Mouse (Mus musculus) C2C12 (cell line): Measurements from ENCODE around the gene Angptl2. TPM values are rescaled to one million over a fixed set of nuclear protein-coding genes. Genes with fewer than 3 reads are reported as not detected.

ENCODE experiments used
- H3K27me3 ChIP-seq: one replicate; pipeline ENCODE4 v1.6.1; 2011; ENCODE audit not compliant: control insufficient read depth, insufficient read depth, insufficient read length
- H3K36me3 ChIP-seq: one replicate; pipeline ENCODE4 v1.6.1; 2011; ENCODE audit not compliant: control insufficient read depth, insufficient read depth
- H3K4me3 ChIP-seq: one replicate; pipeline ENCODE4 v1.5.1; 2011; ENCODE audit warnings: mild to moderate bottlenecking, control low read depth; ENCODE audit not compliant: poor library complexity, insufficient read depth, severe bottlenecking
- H3K79me2 ChIP-seq: one replicate; pipeline ENCODE4 v1.6.1; 2011; ENCODE audit not compliant: control insufficient read depth, insufficient read depth
- H3K79me3 ChIP-seq: one replicate; pipeline ENCODE4 v1.6.1; 2011; ENCODE audit warnings: low read depth, control low read depth
- H3ac ChIP-seq: one replicate; pipeline ENCODE3; 2011; ENCODE audit warnings: low read depth; ENCODE audit not compliant: control insufficient read depth, insufficient read length
- CEBPB ChIP-seq: IDR thresholded peaks from one replicate; pipeline ENCODE4 v1.6.1; 2011; ENCODE audit warnings: low read depth, mild to moderate bottlenecking, control low read depth, moderate library complexity
- CTCF ChIP-seq: IDR thresholded peaks from one replicate; pipeline ENCODE4 v1.5.1; 2011; ENCODE audit not compliant: control insufficient read depth, insufficient read depth, insufficient read length
- FOSL1 ChIP-seq: IDR thresholded peaks from one replicate; pipeline ENCODE4 v1.8.0; 2011; ENCODE audit warnings: mild to moderate bottlenecking, low read length; ENCODE audit not compliant: poor library complexity, insufficient read depth, severe bottlenecking
- MAX ChIP-seq: IDR thresholded peaks from one replicate; pipeline ENCODE4 v1.6.1; 2011; ENCODE audit warnings: mild to moderate bottlenecking, control low read depth
- MYOD1 ChIP-seq: IDR thresholded peaks from one replicate; pipeline ENCODE4 v1.6.1; 2011; ENCODE audit warnings: low read depth; ENCODE audit not compliant: control insufficient read depth, insufficient read length
- MYOG ChIP-seq: IDR thresholded peaks from one replicate; pipeline ENCODE4 v1.6.1; 2011; ENCODE audit not compliant: control insufficient read depth, insufficient read length; ENCODE audit errors: extremely low read depth
- USF1 ChIP-seq: IDR thresholded peaks from one replicate; pipeline ENCODE4 v1.6.1; 2011; ENCODE audit warnings: low read depth, mild to moderate bottlenecking, control low read depth, moderate library complexity
- polyA plus RNA-seq: library from polyadenylated mRNA; unstranded; fragments of >200 nt; fragmentation: generic; extraction: Trizol; gene quantifications from one replicate; pipeline ENCODE4 v1.2.1, GENCODE M21; 2012; ENCODE audit warnings: missing spikeins

Angptl2 gene
- polyA plus RNA-seq, 1 experiment: 162 TPM

DNA sequence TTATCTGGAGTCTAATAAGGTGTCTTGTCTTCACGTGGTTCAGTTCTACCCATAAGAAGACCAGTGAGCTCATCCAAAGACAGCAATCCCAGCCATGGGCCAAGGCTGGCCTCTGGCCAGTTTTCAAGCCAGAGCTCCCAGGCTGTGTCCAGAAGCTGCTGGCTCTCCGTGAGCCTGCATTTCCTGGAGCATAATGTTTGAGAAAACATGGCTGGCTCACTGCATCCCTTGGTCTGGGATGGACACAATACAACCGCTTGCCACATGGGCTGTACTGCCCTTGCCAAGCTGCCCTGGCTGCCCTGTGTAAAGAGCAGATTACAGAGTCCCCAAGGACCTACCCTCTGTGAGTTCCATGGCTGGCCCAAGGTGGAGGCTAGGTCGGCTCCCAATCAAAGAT lies 67.0 kb downstream of the Angptl2 start:
- Histone ChIP-seq H3K4me3 (no peak overlapping the region), H3K79me2 (no peaks in the 10 kb centered on the region), H3K27me3 (no peaks in the 10 kb centered on the region), H3K79me3 (no peaks in the 10 kb centered on the region), H3ac (no peak overlapping the region), H3K36me3 (no peaks in the 10 kb centered on the region)
- TF ChIP-seq CEBPB: no peak
- no peak for TF ChIP-seq MYOD1
- no peak for TF ChIP-seq FOSL1

- no peak for TF ChIP-seq MAX
- Histone ChIP-seq H3K36me3 (no peaks in the 10 kb centered on the region), H3ac (no peak overlapping the region), H3K79me2 (no peaks in the 10 kb centered on the region), H3K27me3 (no peaks in the 10 kb centered on the region), H3K79me3 (no peaks in the 10 kb centered on the region), H3K4me3 (no peak overlapping the region)
Observed at GRCm38 (mm10) chr2:33283674-33284073, 67.8 kb downstream of the Angptl2 start.

DNA sequence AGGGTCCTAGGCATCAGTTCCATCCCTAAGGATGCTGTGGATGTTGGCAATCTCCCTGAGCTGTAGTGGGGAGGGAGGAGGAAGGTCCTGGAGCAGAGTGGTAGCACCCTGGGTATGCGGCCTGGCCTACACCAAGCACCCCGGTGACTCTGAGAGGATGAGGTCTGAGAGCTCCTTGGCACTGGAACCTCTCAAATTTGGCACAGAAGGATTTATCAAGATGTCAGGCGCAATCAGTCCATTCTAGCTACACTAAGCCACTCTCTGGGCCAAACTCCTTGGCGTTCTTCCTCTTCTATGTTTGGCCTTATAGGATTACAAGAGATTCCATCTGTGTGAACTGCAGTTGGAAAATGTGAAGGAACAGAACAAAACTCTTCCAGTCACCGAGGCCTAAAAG lies 73.0 kb downstream of the Angptl2 start:
- TF ChIP-seq CEBPB (no peak), MYOD1 (no peak), CTCF (no peak), USF1 (no peak), MYOG (no peak), MAX (no peak)
- no peaks in the 10 kb centered on the region for H3K79me3 ChIP-seq
- no peaks in the 10 kb centered on the region for H3K79me2 ChIP-seq
- no peak overlapping the region for H3ac ChIP-seq
- H3K27me3 ChIP-seq: no peaks in the 10 kb centered on the region
- no peak overlapping the region for H3K4me3 ChIP-seq
- no peaks in the 10 kb centered on the region for H3K36me3 ChIP-seq

GRCm38 (mm10) chr2:33290491-33290890 lies 74.6 kb downstream of the Angptl2 start:
- Histone ChIP-seq H3ac (no peak overlapping the region), H3K79me2 (no peaks in the 10 kb centered on the region), H3K27me3 (no peaks in the 10 kb centered on the region), H3K36me3 (no peaks in the 10 kb centered on the region), H3K79me3 (no peaks in the 10 kb centered on the region), H3K4me3 (no peak overlapping the region)
- TF ChIP-seq USF1: no peak
- no peak for TF ChIP-seq CEBPB
- TF ChIP-seq CTCF: no peak
- TF ChIP-seq MAX: no peak
- no peak for TF ChIP-seq MYOD1
- TF ChIP-seq FOSL1: no peak
- TF ChIP-seq MYOG: no peak

DNA sequence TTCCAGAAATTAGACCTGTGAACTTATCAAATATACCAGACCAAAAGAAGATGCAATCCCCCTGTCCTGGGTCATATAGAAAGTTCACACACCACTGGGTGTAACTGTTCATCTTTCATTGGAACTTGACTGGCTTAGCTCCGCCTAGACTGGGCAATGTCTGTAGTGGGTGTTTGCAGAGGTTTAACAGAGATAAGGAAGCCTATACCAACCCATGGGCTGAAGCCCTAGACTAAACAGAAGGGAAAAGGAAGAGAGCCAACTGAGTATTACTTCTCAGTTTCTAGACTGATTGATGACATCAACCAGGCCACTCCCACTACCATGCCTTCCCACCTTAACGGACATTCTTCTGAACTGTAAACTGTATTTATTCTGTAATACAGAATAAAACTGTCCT lies 76.2 kb downstream of the Angptl2 start:
- no peak overlapping the region for H3K4me3 ChIP-seq
- no peak overlapping the region for H3ac ChIP-seq
- no peaks in the 10 kb centered on the region for H3K79me2 ChIP-seq
- TF ChIP-seq CEBPB (no peak), FOSL1 (no peak), CTCF (no peak)
- no peaks in the 10 kb centered on the region for H3K79me3 ChIP-seq
- H3K27me3 ChIP-seq: no peaks in the 10 kb centered on the region
- no peaks in the 10 kb centered on the region for H3K36me3 ChIP-seq

- TF ChIP-seq MAX (no peak), CEBPB (no peak), FOSL1 (no peak), USF1 (no peak), CTCF (no peak), MYOG (no peak), MYOD1 (no peak)
- H3K36me3 ChIP-seq: no peaks in the 10 kb centered on the region
- no peaks in the 10 kb centered on the region for H3K79me2 ChIP-seq
- H3K27me3 ChIP-seq: no peaks in the 10 kb centered on the region
- no peak overlapping the region for H3ac ChIP-seq
- H3K4me3 ChIP-seq: no peak overlapping the region
- no peaks in the 10 kb centered on the region for H3K79me3 ChIP-seq
Observed at GRCm38 (mm10) chr2:33295115-33295514, 79.2 kb downstream of the Angptl2 start.

Other genes with a start within 250 kb of the Angptl2 start
- 4.3 TPM for gene Slc2a8, start 234.0 kb upstream of the Angptl2 start, polyA plus RNA-seq
- 2.6 TPM for gene Garnl3, start 84.4 kb upstream of the Angptl2 start, polyA plus RNA-seq
- 0.47 TPM for gene Ralgps1, start 155.4 kb downstream of the Angptl2 start, polyA plus RNA-seq
- 1.6 TPM for gene Zbtb34, start 215.3 kb downstream of the Angptl2 start, polyA plus RNA-seq